Mouse (Mus musculus) liver, adult 2 months (tissue): Measurements from ENCODE around the gene Olfr66. TPM values are rescaled to one million over a fixed set of nuclear protein-coding genes. Genes with fewer than 3 reads are reported as not detected.

Experiments used
- DNase-seq: peaks from one replicate; pipeline ENCODE4 v3.0.0-alpha.2; 2011; ENCODE audit warnings: low read depth, low spot score; ENCODE audit errors: extremely low read depth
- H3K27ac ChIP-seq: fragments of 200-500 bp; replicated peaks from 2 replicates; pipeline ENCODE4 v1.5.1; 2012; ENCODE audit warnings: low read depth, mild to moderate bottlenecking, control low read depth, inconsistent platforms, low read length; ENCODE audit not compliant: insufficient read depth
- H3K27me3 ChIP-seq: fragments of 200-500 bp; 2 replicates; pipeline ENCODE4 v1.6.1; 2012; ENCODE audit warnings: mild to moderate bottlenecking, moderate library complexity, low read length, inconsistent platforms; ENCODE audit not compliant: control insufficient read depth, insufficient read depth
- H3K36me3 ChIP-seq: fragments of 200-500 bp; 2 replicates; pipeline ENCODE4 v1.6.1; 2012; ENCODE audit warnings: low read length, inconsistent platforms; ENCODE audit not compliant: control insufficient read depth, insufficient read depth
- H3K4me1 ChIP-seq: fragments of 200-500 bp; 2 replicates; pipeline ENCODE4 v1.6.1; 2011; ENCODE audit warnings: low read length; ENCODE audit not compliant: control insufficient read depth, insufficient read depth
- H3K4me3 ChIP-seq: fragments of 200-500 bp; 2 replicates; pipeline ENCODE4 v1.5.1; 2011; ENCODE audit warnings: low read depth, mild to moderate bottlenecking, control low read depth, low read length, moderate library complexity; ENCODE audit not compliant: insufficient read depth
- H3K79me2 ChIP-seq: fragments of 200-500 bp; 2 replicates; pipeline ENCODE4 v1.6.1; 2012; ENCODE audit warnings: inconsistent platforms, mild to moderate bottlenecking, low read length, moderate library complexity; ENCODE audit not compliant: control insufficient read depth, insufficient read depth
- H3K9ac ChIP-seq: fragments of 200-500 bp; 2 replicates; pipeline ENCODE4 v1.6.1; 2012; ENCODE audit warnings: low read depth, mild to moderate bottlenecking, control low read depth, inconsistent platforms, low read length
- CTCF ChIP-seq: fragments of 200-500 bp; IDR thresholded peaks from 2 replicates; pipeline ENCODE4 v1.5.1; 2011; ENCODE audit warnings: low read depth, low read length, control low read depth
- POLR2A ChIP-seq: fragments of 200-500 bp; IDR thresholded peaks from 2 replicates; pipeline ENCODE4 v1.6.1; 2011; ENCODE audit warnings: low read length, control low read depth; ENCODE audit not compliant: insufficient read depth; ENCODE audit errors: extremely low read depth
- WGBS: fragments of 180-500 bp; shearing (Covaris S2); methylation state at CpG from one replicate; pipeline ENCODE4 v1.1.7; 2018; 5-methylcytosine and 5-hydroxymethylcytosine counted together
- polyA plus RNA-seq: library from polyadenylated mRNA; depleted of rRNA; stranded (reverse); fragments of >200 nt; gene quantifications from 2 replicates; pipeline ENCODE4 v1.2.3, GENCODE M21; 2012; rRNA removed
- total RNA-seq: library from RNA; depleted of rRNA; stranded (reverse); fragments of >200 nt; gene quantifications from 2 replicates; pipeline ENCODE4 v1.2.3, GENCODE M21; 2014; rRNA removed

The Olfr66 gene
- total RNA-seq (not detected in 2 replicates), polyA plus RNA-seq (not detected in 2 replicates)

DNA sequence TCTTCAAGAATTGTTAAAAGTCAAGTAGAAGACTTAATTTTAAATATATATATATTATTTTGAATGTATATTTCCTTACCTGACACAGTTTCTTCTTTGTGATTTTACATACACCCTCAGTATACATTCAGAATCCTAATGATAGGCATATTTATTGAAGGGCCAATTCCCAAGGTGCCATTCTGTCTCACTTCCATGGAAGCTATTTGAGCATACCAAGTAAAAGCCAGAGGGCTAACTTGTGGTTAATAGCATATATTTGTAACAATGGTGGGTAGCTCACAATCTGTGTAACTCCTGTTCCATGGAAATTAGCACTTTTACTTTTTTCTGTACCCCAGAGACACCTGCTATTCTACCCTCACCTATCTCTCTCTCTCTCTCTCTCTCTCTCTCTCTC lies at the start of gene Olfr66:
TSS of gene Olfr66 (minus strand) at position 101 of the 400 bp plus-strand sequence.
- no peak within 1 kb of the TSS for H3K27ac ChIP-seq
- no peak for TF ChIP-seq POLR2A
- no peak for TF ChIP-seq CTCF

DNA sequence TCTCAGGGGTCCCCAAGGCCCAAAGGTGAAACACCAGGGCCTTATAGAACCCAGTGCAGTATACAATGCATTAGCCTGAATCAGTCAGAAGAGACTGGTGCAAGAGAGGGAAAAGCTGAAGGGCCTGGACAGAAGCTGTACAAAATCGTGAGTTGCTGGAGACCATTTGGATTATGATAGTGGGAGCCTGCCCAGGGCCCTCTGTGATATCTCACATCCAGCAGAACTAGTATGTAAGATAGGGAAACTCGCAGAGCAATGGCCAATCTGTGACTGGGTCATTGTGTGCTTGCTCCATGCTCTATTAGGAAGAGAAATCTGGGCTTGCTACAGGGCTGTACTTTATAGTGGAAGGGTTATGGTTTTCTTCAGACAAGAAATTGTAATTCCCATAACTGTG lies 48.2 kb upstream of the Olfr66 start, which contains the start of gene Olfr632:
TSS of gene Olfr632 (plus strand) at position 84 of the 400 bp plus-strand sequence.
- TF ChIP-seq POLR2A, result no peak
- no peak for TF ChIP-seq CTCF
- H3K79me2 ChIP-seq, result no peaks in the 10 kb centered on the region

More for the DNA sequence above, at the start of gene Olfr66:
- Histone ChIP-seq H3K4me3 (no peak within 1 kb of the TSS), H3K27me3 (no peaks in the 10 kb centered on the region), H3K79me2 (no peaks in the 10 kb centered on the region), H3K4me1 (no peaks in the 10 kb centered on the region), H3K9ac (no peak within 1 kb of the TSS), H3K36me3 (no peaks in the 10 kb centered on the region)
- no peak for DNase-seq

DNA sequence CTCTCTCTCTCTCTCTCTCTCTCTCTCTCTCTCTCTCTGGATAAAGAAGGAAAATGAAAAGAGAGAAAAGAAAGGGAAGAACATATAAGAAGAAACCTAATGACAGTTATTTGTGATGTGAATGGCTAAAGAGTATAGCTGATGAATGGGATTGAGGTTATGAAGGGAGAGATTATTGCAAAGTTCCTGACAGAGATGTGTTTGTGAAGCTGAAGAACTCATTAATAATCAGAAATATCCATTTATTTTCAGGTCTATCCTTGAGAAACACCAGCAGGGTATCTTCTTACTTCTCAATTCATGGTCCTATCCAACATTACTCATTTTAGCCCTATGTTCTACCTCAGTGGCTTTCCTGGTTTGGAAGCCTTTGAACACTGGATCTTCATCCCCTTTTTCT lies 42.5 kb upstream of the Olfr66 start, which contains the start of gene Olfr631:
TSS of gene Olfr631 (plus strand) at position 301 of the 400 bp plus-strand sequence.
- no peaks in the 10 kb centered on the region for H3K79me2 ChIP-seq
- H3K27ac ChIP-seq, result no peak within 1 kb of the TSS
- H3K4me1 ChIP-seq, result no peaks in the 10 kb centered on the region
- H3K9ac ChIP-seq, result no peak within 1 kb of the TSS
- H3K36me3 ChIP-seq, result no peaks in the 10 kb centered on the region
- no peak for DNase-seq
- no peaks in the 10 kb centered on the region for H3K27me3 ChIP-seq
- TF ChIP-seq CTCF (no peak), POLR2A (no peak)
- no peak within 1 kb of the TSS for H3K4me3 ChIP-seq

More for the DNA sequence above, 48.2 kb upstream of the Olfr66 start, which contains the start of gene Olfr632:
- Histone ChIP-seq H3K4me3 (no peak within 1 kb of the TSS), H3K9ac (no peak within 1 kb of the TSS), H3K27me3 (no peaks in the 10 kb centered on the region), H3K4me1 (no peaks in the 10 kb centered on the region), H3K27ac (no peak within 1 kb of the TSS), H3K36me3 (no peaks in the 10 kb centered on the region)
- DNase-seq, result no peak
- 59% methylated on average over 2 of the region's 2 CpGs for WGBS

DNA sequence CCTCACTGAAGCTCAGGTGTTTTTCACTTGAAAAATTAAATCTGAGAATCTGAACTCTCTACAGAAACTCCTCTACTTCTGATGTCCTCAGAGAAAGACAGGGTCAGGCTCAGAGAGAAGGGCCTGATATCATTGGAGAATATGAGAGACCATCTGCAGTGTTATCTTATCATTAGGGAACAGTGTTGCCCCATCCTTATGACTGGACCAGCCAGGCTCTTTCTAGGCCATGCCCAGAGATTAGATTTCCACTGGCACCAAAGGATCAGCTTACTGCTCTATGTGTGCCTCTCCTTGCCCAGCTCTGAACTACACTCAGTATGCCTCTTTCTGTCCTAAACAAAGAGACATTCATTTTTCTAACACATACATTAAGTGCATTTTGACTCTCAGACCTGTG lies 29.3 kb upstream of the Olfr66 start:
- H3K4me3 ChIP-seq, result no peak overlapping the region
- no peak for DNase-seq
- no peak overlapping the region for H3K27ac ChIP-seq
- H3K36me3 ChIP-seq, result no peaks in the 10 kb centered on the region
- TF ChIP-seq POLR2A, result no peak
- no peak for TF ChIP-seq CTCF
- no peaks in the 10 kb centered on the region for H3K79me2 ChIP-seq
- no peaks in the 10 kb centered on the region for H3K27me3 ChIP-seq
- H3K4me1 ChIP-seq, result no peaks in the 10 kb centered on the region
- H3K9ac ChIP-seq, result no peak overlapping the region

DNA sequence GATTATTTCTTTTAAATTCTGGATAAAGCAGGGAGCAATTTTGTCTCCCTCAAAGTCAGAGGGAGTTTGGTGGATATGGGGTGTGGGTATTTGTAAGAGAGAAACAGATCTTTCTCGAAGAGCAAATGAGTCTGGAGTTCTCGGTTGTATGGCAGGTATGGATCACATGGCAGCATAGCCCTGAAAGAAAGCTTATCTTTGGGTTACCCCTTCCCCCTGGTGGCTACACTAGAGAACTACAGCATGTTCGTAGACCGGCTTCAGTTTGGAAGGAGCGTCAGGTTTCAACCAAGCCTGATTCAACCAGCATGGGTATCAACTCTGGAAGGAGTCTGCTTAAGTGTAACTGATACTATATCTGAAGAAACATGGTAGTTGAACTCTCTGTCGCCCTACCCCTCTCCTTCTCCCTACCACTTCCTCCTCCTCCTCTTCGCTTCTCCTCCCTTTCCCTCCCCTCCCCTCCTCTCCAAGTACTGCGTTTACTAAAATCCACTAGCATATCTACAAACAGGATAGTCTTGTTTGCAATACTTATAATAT lies 27.0 kb upstream of the Olfr66 start:
- Histone ChIP-seq H3K27ac (no peak overlapping the region), H3K4me1 (no peaks in the 10 kb centered on the region), H3K9ac (no peak overlapping the region), H3K36me3 (no peaks in the 10 kb centered on the region), H3K4me3 (no peak overlapping the region), H3K79me2 (no peaks in the 10 kb centered on the region), H3K27me3 (no peaks in the 10 kb centered on the region)
- TF ChIP-seq POLR2A (no peak), CTCF (no peak)
- DNase-seq, result no peak
- 47% methylated on average over 8 of the region's 8 CpGs for WGBS

DNA sequence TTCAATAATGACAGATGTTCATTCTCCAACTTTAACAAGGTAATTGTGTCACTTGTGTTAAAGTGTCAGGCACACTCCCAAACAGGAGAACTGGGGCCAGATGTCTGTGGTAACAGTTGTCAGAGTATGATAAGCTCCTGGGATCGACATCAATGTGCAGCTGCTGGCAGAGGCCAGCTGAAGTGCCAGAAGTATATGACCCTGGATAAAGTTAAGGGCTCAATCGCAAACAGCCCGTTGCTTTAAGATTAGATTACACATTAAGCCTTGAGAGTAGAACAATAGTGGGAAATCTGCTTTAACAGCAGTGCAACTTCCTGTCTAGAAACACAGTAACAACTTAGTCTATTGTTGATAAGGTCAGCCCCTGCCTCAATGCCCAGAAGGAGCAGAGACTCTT lies 24.0 kb upstream of the Olfr66 start:
- H3K4me3 ChIP-seq, result no peak overlapping the region
- H3K27me3 ChIP-seq, result no peaks in the 10 kb centered on the region
- WGBS, result 30% methylated on average over 3 of the region's 3 CpGs
- no peak for DNase-seq
- no peaks in the 10 kb centered on the region for H3K36me3 ChIP-seq
- no peaks in the 10 kb centered on the region for H3K4me1 ChIP-seq
- no peaks in the 10 kb centered on the region for H3K79me2 ChIP-seq
- H3K27ac ChIP-seq, result no peak overlapping the region
- no peak overlapping the region for H3K9ac ChIP-seq
- TF ChIP-seq POLR2A, result no peak
- TF ChIP-seq CTCF, result no peak
